Mouse (Mus musculus): ENCODE data around the gene Ildr1. TPM values are rescaled to one million over a fixed set of nuclear protein-coding genes. Genes with fewer than 3 reads are reported as not detected.
A peak's percentile ranks its signal among the peaks of the same experiment; 100 is the strongest.

Ildr1 gene
- polyA plus RNA-seq, 1 experiment from 2014 or later: 0.37 TPM

DNA sequence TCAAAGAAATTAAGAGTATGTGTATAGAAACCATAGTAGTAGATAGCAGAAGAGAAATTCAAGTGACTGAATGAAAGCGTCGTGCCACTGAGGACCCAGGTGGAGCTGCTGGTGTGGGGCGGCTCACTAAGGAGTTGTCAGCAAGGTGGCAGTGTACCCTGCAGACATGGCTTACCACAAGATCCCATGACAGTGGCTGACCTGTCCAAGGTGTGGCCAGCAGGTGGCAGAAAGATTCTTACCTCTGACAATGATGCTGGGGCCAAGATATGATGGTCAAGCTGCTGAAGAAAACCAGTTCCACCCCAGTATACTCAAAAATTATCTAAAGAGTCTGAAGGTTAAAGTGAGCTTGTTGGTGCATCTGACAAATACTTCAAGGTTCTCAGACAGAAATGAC lies 41.6 kb downstream of the Ildr1 start:
- ATAC-seq (ENCODE audit: low FRiP score): no peak
- Histone ChIP-seq H3K4me3 (replicated peaks) (no peak overlapping the region), H3K27me3 (replicated peaks) (no peaks in the 10 kb centered on the region), H3K36me3 (no peaks in the 10 kb centered on the region), H3K9me3 (replicated peaks) (no peaks in the 10 kb centered on the region), H3K9ac (replicated peaks) (no peak overlapping the region), H3K4me1 (no peaks in the 10 kb centered on the region), H3K4me2 (no peak overlapping the region), H3K27ac (replicated peaks) (no peak overlapping the region)
- 89% methylated on average over 3 of the region's 3 CpGs for WGBS

DNA sequence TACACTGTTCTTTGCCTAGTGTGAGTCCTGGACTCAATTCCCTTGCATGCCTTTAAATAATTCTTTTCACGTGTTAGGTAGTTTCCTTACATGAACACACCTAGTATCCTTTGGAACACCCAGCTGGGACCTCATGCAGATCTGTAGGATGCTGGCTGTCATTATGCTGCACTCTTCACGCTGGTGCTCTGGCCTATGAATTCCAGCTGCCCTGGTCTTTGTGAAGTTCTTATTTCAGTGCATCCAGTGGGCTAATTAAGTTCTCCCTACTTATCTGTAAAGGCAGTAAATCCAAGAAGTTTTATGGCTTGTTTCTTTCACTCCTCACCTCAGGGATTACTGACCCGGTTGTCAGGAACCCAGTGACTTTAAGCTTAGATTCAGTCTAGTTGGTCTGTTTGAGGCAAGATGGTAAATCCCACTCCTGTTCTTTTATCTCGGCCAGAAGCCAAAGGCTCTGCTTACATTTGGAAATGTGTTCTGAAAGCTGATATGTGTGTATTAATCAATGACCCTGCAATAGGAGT lies 45.7 kb downstream of the Ildr1 start:
- H3K4me1 ChIP-seq: no peaks in the 10 kb centered on the region
- H3K4me3 ChIP-seq (replicated peaks): no peak overlapping the region
- no peaks in the 10 kb centered on the region for H3K9me3 ChIP-seq (replicated peaks)
- H3K36me3 ChIP-seq: no peaks in the 10 kb centered on the region
- ATAC-seq (ENCODE audit: low FRiP score): no peak
- no peak overlapping the region for H3K27ac ChIP-seq (replicated peaks)
- H3K9ac ChIP-seq (replicated peaks): no peak overlapping the region
- H3K27me3 ChIP-seq (replicated peaks): no peaks in the 10 kb centered on the region
- WGBS: 18% methylated on average over 4 of the region's 4 CpGs
- H3K4me2 ChIP-seq: no peak overlapping the region

DNA sequence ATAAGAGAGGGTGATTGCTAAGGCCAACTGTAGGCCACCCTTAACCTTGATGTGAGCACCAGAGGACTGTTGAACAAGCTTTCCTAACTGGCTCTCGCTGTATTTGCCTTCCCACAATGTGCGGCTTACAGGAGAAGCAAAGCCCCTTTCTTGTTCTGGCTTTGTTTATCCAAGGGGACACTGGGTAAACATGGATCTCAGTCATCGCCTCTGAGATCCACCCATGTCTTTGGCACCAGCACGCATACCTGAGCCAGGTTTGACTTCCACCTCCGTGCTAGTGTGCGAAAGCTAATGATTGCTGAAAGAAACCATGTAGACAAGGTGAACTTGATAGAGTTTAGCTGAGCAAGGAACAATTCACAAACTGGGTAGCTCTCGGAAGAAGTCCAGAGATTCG lies 49.8 kb downstream of the Ildr1 start:
- Histone ChIP-seq H3K4me1 (no peaks in the 10 kb centered on the region), H3K4me3 (replicated peaks) (no peak overlapping the region), H3K9me3 (replicated peaks) (no peaks in the 10 kb centered on the region), H3K27me3 (replicated peaks) (no peaks in the 10 kb centered on the region), H3K4me2 (no peak overlapping the region), H3K9ac (replicated peaks) (no peak overlapping the region), H3K36me3 (no peaks in the 10 kb centered on the region), H3K27ac (replicated peaks) (no peak overlapping the region)
- 95% methylated on average over 8 of the region's 8 CpGs for WGBS
- ATAC-seq (ENCODE audit: low FRiP score): no peak

DNA sequence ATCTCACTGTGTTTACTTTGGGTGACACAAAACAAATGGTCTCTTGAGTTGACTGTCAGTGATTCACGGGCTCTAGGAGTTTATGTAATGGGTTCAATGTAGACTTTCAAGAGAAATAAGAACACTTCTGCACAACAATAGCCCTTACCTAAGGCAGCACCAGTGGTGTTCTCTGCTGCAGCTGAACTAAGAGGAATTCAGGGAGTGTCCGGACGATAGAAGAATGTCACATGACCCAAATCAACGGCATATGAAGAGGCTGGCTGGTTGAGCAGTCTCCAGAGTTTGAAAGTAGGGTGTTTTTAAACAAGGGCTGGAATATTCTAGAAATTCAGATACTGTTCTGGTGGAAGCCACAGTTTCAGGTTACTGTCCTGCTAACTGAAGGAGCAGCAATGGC lies 53.3 kb downstream of the Ildr1 start:
- Histone ChIP-seq H3K36me3 (no peaks in the 10 kb centered on the region), H3K27me3 (replicated peaks) (no peaks in the 10 kb centered on the region), H3K9me3 (replicated peaks) (no peaks in the 10 kb centered on the region), H3K4me3 (replicated peaks) (no peak overlapping the region), H3K9ac (replicated peaks) (no peak overlapping the region), H3K27ac (replicated peaks) (no peak overlapping the region), H3K4me1 (no peaks in the 10 kb centered on the region), H3K4me2 (no peak overlapping the region)
- 88% methylated on average over 4 of the region's 4 CpGs for WGBS
- ATAC-seq (ENCODE audit: low FRiP score): no peak

DNA sequence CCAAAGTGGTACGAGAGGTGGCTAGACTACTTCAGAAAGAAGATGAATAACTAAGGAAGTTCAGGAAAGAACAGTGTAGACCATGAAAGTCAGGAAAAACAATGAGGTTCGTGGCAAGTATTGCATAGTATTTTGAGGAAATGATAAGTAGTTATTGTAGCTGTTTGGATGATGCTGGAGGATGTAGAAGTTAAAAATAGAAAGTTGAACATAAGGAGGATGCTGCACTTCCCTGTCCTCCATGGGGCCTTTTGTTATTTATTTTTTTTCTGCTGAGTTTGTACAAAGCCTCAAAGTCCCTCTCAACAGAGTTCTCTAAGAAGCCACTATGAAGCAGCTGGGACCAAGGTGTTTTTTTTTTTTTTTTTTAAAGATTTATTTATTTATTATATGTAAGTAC lies 54.0 kb downstream of the Ildr1 start:
- 56% methylated on average over 2 of the region's 2 CpGs for WGBS
- no peak for ATAC-seq (ENCODE audit: low FRiP score)
- no peaks in the 10 kb centered on the region for H3K4me1 ChIP-seq

DNA sequence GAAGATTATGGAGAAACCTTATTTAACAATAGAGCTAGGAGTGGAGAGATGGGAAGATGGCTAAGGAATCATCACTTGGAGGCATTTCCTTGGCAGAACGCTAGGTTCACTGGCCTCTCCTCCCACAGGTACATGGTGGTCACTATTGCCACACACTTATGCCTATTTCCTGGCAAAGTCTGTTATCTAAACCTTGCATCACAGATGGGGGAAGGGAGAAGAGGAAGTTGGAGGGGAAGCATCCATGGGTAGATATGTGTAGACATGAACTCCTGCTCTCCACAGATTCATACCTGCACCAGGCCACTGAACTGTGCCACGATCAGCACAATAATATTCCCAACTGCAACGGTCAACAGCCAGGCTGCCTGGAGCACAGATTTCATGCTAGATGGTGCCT lies 58.2 kb downstream of the Ildr1 start:
- no peak overlapping the region for H3K4me2 ChIP-seq
- no peak overlapping the region for H3K9ac ChIP-seq (replicated peaks)
- no peak overlapping the region for H3K4me3 ChIP-seq (replicated peaks)
- H3K27me3 ChIP-seq (replicated peaks): no peaks in the 10 kb centered on the region
- no peak overlapping the region for H3K27ac ChIP-seq (replicated peaks)
- H3K4me1 ChIP-seq: no peaks in the 10 kb centered on the region
- 95% methylated on average over 3 of the region's 3 CpGs for WGBS
- ATAC-seq (ENCODE audit: low FRiP score): no peak
- no peaks in the 10 kb centered on the region for H3K9me3 ChIP-seq (replicated peaks)
- H3K36me3 ChIP-seq: no peaks in the 10 kb centered on the region

More for the DNA sequence above, 54.0 kb downstream of the Ildr1 start:
- Histone ChIP-seq H3K27me3 (replicated peaks) (no peaks in the 10 kb centered on the region), H3K4me2 (no peak overlapping the region), H3K36me3 (no peaks in the 10 kb centered on the region), H3K9ac (replicated peaks) (no peak overlapping the region), H3K4me3 (replicated peaks) (no peak overlapping the region), H3K27ac (replicated peaks) (no peak overlapping the region), H3K9me3 (replicated peaks) (no peaks in the 10 kb centered on the region)

DNA sequence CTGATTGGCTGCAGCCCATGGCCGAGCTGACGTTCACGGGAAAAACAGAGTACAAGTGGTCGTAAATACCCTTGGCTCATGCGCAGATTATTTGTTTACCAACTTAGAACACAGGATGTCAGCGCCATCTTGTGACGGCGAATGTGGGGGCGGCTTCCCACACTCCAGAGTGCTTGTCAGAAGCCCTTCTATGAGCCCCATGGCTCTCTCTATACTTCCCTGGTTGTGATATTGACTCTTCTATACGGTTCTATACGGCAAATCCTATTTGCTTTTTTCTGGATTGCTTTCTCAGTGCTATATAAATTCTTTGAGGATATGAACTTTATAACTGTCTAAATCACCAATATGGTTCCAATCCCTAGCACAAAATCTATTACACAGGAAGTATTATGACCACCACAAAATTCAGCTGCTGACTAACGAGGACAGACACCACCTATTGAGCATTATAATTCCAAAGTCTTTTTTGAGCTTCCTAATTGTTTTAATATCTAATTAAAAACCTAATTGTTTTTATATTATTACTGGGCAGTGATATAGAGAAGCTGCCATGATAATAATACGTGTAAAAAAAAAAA lies 76.5 kb downstream of the Ildr1 start:
- no peak overlapping the region for H3K4me2 ChIP-seq
- WGBS: 86% methylated on average over 9 of the region's 13 CpGs
- no peak overlapping the region for H3K4me3 ChIP-seq (replicated peaks)
- no peaks in the 10 kb centered on the region for H3K36me3 ChIP-seq
- H3K9ac ChIP-seq (replicated peaks): no peak overlapping the region
- H3K27ac ChIP-seq (replicated peaks): no peak overlapping the region
- peak; percentile 55; the same call in 1 of the 2 replicates for ATAC-seq (ENCODE audit: low FRiP score)
- no peaks in the 10 kb centered on the region for H3K27me3 ChIP-seq (replicated peaks)
- H3K4me1 ChIP-seq: no peaks in the 10 kb centered on the region
- no peaks in the 10 kb centered on the region for H3K9me3 ChIP-seq (replicated peaks)

DNA sequence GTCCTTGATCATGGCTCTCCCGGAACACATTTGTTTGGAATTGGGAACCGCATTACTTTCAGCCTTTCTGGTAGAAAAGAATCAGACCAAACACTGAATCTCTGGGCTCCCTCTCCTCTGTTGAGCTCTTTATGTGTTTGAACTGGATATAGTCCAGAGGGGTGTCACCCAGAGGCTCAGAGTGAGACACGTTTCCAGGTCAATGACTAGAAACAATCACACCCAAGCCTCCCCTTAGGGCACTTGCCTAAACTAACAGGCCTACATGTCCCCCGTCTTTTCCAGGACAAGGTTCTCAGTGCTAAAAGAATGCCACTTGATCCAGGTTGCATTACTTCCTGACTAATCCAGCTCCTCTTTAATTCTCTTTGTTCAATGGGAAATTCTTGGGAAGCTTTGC lies 77.1 kb downstream of the Ildr1 start:
- no peak overlapping the region for H3K4me2 ChIP-seq
- no peaks in the 10 kb centered on the region for H3K9me3 ChIP-seq (replicated peaks)
- H3K9ac ChIP-seq (replicated peaks): no peak overlapping the region
- no peaks in the 10 kb centered on the region for H3K4me1 ChIP-seq
- H3K27me3 ChIP-seq (replicated peaks): no peaks in the 10 kb centered on the region
- H3K4me3 ChIP-seq (replicated peaks): no peak overlapping the region
- WGBS: 62% methylated on average over 4 of the region's 4 CpGs
- H3K36me3 ChIP-seq: no peaks in the 10 kb centered on the region
- H3K27ac ChIP-seq (replicated peaks): no peak overlapping the region
- ATAC-seq (ENCODE audit: low FRiP score): peak; percentile 81; the same call in 1 of the 2 replicates

DNA sequence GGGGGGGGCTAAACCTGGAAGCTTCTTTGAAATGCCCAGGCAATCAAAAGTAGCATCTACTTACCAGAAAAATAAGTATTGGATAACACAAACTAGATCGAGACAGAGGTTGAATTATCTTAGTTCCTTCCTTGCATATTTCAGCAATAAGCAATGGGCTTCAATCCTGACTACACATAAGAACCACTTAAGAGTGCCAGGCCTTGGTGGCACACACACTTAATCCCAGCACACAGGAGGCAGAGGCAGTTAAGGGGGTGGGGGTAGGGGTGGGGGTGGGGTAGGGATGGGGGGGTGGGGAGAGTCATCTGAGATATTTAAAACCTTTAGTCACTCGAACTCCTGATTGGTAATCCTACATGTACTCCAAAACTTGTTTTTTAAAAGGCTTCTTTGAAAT lies 77.5 kb downstream of the Ildr1 start:
- Histone ChIP-seq H3K36me3 (no peaks in the 10 kb centered on the region), H3K4me1 (no peaks in the 10 kb centered on the region), H3K27ac (replicated peaks) (no peak overlapping the region), H3K27me3 (replicated peaks) (no peaks in the 10 kb centered on the region), H3K9ac (replicated peaks) (no peak overlapping the region), H3K4me2 (no peak overlapping the region), H3K9me3 (replicated peaks) (no peaks in the 10 kb centered on the region), H3K4me3 (replicated peaks) (no peak overlapping the region)
- 89% methylated on average over 2 of the region's 2 CpGs for WGBS
- no peak for ATAC-seq (ENCODE audit: low FRiP score)

DNA sequence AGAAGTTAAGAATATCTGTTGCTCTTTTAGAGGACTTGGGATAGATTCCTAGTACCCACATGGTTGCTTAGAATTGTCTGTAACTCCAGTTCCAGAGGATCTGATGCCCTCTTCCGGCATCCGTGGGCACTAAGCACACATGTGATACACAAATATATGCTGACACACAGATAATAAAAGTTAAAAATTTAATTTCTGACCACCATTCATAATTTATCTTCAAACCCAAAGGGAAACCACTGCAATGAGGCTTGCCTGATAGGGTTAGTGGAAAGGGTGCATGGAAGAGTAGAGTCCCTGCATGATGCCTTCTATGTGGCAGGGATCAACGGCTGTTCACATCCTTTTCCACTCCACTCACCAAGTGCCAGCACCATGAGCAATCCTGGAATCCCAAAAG lies 77.9 kb downstream of the Ildr1 start:
- Histone ChIP-seq H3K4me3 (replicated peaks) (no peak overlapping the region), H3K4me1 (no peaks in the 10 kb centered on the region), H3K9ac (replicated peaks) (no peak overlapping the region), H3K27me3 (replicated peaks) (no peaks in the 10 kb centered on the region), H3K27ac (replicated peaks) (no peak overlapping the region), H3K4me2 (no peak overlapping the region), H3K9me3 (replicated peaks) (no peaks in the 10 kb centered on the region), H3K36me3 (no peaks in the 10 kb centered on the region)
- no peak for ATAC-seq (ENCODE audit: low FRiP score)
- 91% methylated on average over 3 of the region's 3 CpGs for WGBS

DNA sequence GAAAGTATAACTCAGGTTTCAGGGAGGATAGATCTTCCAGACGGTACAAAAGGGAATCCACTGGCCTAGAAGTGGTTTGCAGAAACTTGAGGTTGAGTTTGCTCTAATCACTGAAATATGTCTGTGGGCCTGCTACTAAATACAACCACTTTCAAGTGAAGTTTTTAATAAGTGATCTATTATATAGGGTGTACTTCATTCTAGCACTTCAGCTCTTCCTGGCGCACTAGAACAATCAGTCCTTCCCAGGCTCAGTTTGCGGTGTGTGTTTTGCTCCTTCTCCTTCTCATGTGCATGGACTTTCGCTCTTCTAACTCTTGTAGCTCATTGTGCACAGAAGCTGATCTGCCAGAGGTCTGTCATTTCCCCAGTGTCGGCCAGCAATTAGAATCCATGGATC lies 79.2 kb downstream of the Ildr1 start:
- no peaks in the 10 kb centered on the region for H3K27me3 ChIP-seq (replicated peaks)
- no peaks in the 10 kb centered on the region for H3K4me1 ChIP-seq
- H3K9me3 ChIP-seq (replicated peaks): no peaks in the 10 kb centered on the region
- H3K36me3 ChIP-seq: no peaks in the 10 kb centered on the region
- H3K9ac ChIP-seq (replicated peaks): no peak overlapping the region
- no peak overlapping the region for H3K4me2 ChIP-seq
- H3K27ac ChIP-seq (replicated peaks): no peak overlapping the region
- ATAC-seq (ENCODE audit: low FRiP score): no peak
- H3K4me3 ChIP-seq (replicated peaks): no peak overlapping the region
- WGBS: 93% methylated on average over 5 of the region's 5 CpGs

DNA sequence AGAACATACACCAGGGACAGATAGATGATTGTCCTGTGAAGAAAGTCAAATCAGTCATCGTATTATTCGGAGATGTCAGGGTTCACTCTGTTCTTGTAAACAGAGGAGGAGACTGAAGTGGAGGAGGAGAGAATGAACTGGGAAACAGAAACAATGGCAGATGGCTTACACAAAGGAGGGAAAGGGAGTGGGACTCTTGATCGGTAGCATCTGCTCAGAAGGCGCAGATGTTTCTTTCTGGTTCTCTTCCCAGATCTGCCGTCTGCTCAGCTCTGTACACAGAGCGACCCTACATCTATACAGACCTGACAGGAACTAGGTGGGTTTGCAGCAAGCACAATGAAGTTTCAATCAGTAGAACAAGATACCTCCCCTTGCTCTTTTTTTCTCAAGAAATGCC lies 81.9 kb downstream of the Ildr1 start:
- no peak overlapping the region for H3K4me2 ChIP-seq
- no peaks in the 10 kb centered on the region for H3K36me3 ChIP-seq
- H3K27ac ChIP-seq (replicated peaks): no peak overlapping the region
- 69% methylated on average over 6 of the region's 6 CpGs for WGBS
- H3K9me3 ChIP-seq (replicated peaks): no peaks in the 10 kb centered on the region
- no peaks in the 10 kb centered on the region for H3K27me3 ChIP-seq (replicated peaks)
- no peak for ATAC-seq (ENCODE audit: low FRiP score)
- no peak overlapping the region for H3K9ac ChIP-seq (replicated peaks)
- H3K4me3 ChIP-seq (replicated peaks): no peak overlapping the region
- no peaks in the 10 kb centered on the region for H3K4me1 ChIP-seq
